Mouse (Mus musculus): ENCODE measurements at regions not wholly inside any gene's neighbourhood (a gene's known extent, or its start where the extent isn't known, plus 50 kb on each side); places are given as distances from the start of the nearest gene placed in this dataset.

- TF ChIP-seq GATA1 (IDR thresholded peaks at IDR 0.05; ENCODE audit: borderline replicate concordance, low read length) (no peak), FLI1 (IDR thresholded peaks at IDR 0.05; ENCODE audit: low read length) (no peak)
Observed at GRCm38 (mm10) chr4:131230361-131230760, 286.2 kb downstream of the Matn1 start.

Data from megakaryocyte, embryonic 14.5 days (primary cell).